Mouse (Mus musculus) gastrocnemius, postnatal 14 days (tissue): ENCODE data around the gene Aarsd1. TPM values are rescaled to one million over a fixed set of nuclear protein-coding genes. Genes with fewer than 3 reads are reported as not detected.
"Not testable (repeated sequence)": the region's sequence is repeated elsewhere in the genome, so short reads cannot be mapped to it uniquely, and the experiment has no call there.

ENCODE experiments used
- DNase-seq: peaks from one replicate; pipeline ENCODE4 v3.0.0; 2021; ENCODE audit warnings: mixed read lengths
- intact Hi-C: fragments of 180-260 bp; cut with DNase I; formaldehyde crosslinking; loops from one replicate; pipeline ENCODE4 v1.15.1; 2025; ENCODE audit warnings: low total_unique reads
- total RNA-seq, 2 experiments: library from RNA; stranded (reverse); gene quantifications; 2 replicates each; pipeline ENCODE4 v1.2.3; 2021

Aarsd1 gene
- total RNA-seq, 2 experiments from 2014 or later = 16.4 to 17.4 TPM

DNA sequence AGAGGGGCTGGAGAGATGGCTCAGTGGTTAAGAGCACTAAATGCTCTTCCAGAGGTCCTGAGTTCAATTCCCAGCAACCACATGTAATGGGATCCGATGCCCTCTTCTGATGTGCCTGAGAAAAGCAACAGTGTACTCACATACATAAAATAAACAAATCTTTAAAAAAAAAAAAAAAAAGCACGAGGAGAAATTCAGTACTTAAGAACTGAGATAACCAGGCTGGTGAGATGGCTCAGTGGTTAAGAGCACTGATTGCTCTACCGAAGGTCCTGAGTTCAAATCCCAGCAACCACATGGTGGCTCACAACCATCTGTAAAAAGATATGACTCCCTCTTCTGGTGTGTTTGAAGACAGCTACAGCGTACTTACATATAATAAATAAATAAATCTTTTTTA lies 32.2 kb upstream of the Aarsd1 start:
- DNase-seq, intact Hi-C loops: not testable (repeated sequence)

GRCm38 (mm10) chr11:101448899-101449298 lies 31.5 kb upstream of the Aarsd1 start:
- intact Hi-C loops = no loop called here
- no peak for DNase-seq

GRCm38 (mm10) chr11:101448274-101448746 lies 30.9 kb upstream of the Aarsd1 start, which contains the start of gene Ifi35:
Gene Ifi35 (plus strand): TSS chr11:101448407.
- DNase-seq = peak; percentile 75
- intact Hi-C loops = no loop called here

DNA sequence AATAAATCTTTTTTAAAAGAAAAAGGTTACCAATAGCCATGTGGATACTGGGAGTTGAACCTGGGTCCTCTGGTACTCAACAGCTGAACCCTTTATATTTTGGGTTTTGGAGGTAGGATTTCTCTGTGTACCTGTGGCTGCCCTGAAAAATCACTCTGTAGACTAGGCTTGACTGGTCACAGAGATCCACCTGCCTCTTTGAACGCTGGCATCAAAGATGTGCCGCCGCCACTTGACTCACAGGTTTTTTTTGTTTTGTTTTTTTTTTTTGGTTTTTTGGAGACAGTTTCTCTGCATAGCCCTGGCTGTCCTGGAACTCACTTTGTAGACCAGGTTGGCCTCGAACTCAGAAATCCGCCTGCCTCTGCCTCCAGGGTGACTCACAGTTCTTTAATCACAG lies 30.4 kb upstream of the Aarsd1 start:
- intact Hi-C loops = no loop called here
- no peak for DNase-seq

DNA sequence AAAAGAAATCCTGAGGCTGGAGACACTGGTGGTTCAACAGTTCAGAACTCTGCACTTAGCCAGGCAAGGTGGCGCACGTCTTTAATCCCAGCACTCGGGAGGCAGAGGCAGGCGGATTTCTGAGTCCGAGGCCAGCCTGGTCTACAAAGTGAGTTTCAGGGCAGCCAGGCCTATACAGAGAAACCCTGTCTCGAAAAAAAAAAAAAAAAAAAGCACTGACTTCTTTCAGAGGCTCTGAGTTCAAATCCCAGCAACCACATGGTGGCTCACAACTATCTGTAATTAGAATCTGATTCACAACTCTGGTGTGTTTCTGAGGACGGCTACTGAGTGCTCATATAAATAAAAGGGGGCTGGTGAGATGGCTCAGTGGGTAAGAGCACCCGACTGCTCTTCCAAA lies 29.4 kb upstream of the Aarsd1 start:
- intact Hi-C loops = not testable (repeated sequence)

GRCm38 (mm10) chr11:101446319-101446718 lies 28.9 kb upstream of the Aarsd1 start:
- intact Hi-C loops = no loop called here
- DNase-seq = no peak

More for the DNA sequence above, 29.4 kb upstream of the Aarsd1 start:
- DNase-seq = not testable (repeated sequence)

DNA sequence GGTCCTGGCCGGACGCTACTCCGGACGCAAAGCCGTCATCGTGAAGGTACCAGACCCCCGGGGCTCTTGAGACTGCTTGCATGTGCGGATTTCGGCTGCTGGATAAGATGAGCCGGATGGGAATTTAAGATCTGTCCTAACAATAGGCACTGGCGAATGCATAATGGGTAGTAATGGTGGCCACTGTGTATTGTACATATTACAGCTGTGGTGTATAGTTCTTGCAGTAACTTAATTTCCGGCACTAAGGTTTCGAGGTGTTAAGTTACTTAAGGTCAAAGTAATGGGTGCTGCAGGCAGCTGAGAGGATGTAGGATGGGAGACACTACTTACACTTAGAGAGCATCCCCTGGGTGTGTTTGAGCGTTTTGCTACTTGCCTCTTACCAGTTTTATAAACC lies 25.3 kb upstream of the Aarsd1 start:
- intact Hi-C loops = no loop called here
- no peak for DNase-seq

GRCm38 (mm10) chr11:101442127-101442693 lies 24.8 kb upstream of the Aarsd1 start, which contains the start of gene Rpl27:
Gene Rpl27 (plus strand): TSS chr11:101442298.
- DNase-seq = peak; percentile 97
- intact Hi-C loops = no loop called here

- intact Hi-C loops, DNase-seq: not testable (repeated sequence)
Measured at GRCm38 (mm10) chr11:101441450-101442126, 24.2 kb upstream of the Aarsd1 start.

GRCm38 (mm10) chr11:101438006-101438405 lies 20.6 kb upstream of the Aarsd1 start:
- DNase-seq, intact Hi-C loops: not testable (repeated sequence)

- intact Hi-C loops = no loop called here
Measured at GRCm38 (mm10) chr11:101436916-101437315, 19.5 kb upstream of the Aarsd1 start.

GRCm38 (mm10) chr11:101435831-101436230 lies 18.4 kb upstream of the Aarsd1 start:
- intact Hi-C loops = no loop called here

More at GRCm38 (mm10) chr11:101436916-101437315, 19.5 kb upstream of the Aarsd1 start:
- no peak for DNase-seq

GRCm38 (mm10) chr11:101433396-101433795 lies 16.0 kb upstream of the Aarsd1 start:
- DNase-seq = no peak
- intact Hi-C loops = no loop called here

More at GRCm38 (mm10) chr11:101435831-101436230, 18.4 kb upstream of the Aarsd1 start:
- no peak for DNase-seq

DNA sequence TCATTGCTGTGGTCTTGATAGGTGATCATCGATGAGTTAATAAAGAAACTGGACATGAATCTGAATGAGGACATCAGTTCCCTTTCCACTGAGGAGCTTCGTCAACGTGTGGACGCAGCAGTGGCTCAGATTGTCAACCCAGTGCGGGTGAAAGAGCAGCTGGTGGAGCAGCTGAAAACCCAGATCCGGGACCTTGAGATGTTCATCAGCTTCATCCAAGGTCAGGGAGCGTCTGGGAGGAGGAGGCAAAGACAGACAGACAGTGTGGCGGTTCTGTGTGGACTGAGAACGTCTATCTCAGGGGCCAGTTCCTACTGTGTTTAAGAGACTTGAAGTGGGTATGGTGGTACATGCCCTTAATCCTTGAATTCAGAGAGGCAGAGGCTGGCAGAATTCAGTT lies 13.9 kb upstream of the Aarsd1 start:
- intact Hi-C loops = no loop called here
- no peak for DNase-seq

DNA sequence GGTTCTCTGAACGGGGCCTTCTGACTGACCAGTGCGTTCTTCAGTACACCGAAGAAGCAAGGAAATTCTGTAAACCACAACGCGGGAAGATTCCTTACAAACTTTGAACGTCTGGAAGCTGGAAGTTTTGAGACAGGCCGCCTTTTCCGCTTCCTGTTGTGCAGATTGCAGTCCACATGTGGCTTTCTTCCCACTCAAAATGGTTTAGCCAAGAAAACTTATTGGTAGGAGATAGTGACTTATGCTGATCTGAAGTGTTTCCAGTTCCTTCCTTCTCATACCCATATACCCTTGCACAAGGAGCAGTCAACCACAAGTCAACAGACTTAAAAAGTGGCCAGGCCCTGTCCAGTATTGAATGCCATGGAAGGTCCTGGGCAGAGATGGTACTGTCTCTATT lies 8.8 kb upstream of the Aarsd1 start:
- intact Hi-C loops = no loop called here
- no peak for DNase-seq

DNA sequence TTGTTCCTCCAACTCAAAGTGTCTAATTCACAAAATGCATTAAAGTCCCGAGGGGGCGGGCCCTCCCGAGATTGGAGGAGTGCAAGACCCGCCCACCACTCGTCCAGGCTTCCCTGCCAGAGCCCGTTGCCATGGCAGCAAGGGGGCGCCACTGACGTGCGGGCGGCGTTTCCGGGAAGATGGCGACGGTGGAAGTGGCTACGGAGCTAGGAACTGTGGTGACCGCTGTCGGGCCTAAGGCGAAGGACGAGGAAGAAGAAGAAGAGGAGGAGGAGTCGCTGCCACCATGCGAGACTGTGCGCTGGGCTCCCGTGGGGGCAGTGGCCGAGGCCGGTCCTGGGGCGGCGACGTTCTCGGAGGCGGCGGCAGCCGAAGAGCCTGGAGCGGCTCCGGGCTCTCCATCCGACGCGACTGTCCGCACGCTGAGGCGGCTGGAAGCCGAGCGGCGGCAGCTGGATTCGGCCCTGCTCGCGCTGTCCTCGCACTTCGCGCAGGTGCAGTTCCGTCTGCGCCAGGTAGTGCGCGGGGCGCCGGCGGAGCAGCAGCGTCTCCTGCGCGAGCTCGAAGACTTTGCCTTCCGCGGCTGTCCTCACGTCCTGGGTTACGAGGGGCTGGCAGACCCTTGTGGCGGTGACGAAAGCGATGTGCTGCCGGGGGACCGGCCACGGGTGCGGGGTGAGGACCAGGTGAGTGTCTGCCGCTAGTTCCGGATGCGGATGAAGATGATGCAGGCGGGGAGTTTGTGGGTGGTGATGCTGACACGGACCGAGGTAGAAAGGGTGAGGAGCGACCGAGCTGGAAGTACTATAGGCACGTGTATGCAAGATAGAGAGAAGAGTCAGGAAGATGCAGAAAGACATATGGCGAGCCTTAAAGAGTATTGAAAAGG lies 7.8 kb upstream of the Aarsd1 start, which contains the start of the genes Rundc1 and Ptges3l:
TSS of gene Rundc1 (plus strand) at position 161 of the 889 bp plus-strand sequence.
TSS of gene Ptges3l (minus strand) at position 409 of the 889 bp plus-strand sequence.
- DNase-seq = peak; percentile 99

GRCm38 (mm10) chr11:101424105-101424851 lies 6.9 kb upstream of the Aarsd1 start, which contains the start of gene Gm27029:
Gene Gm27029 (minus strand): TSS chr11:101424796.
- peak; percentile 19 for DNase-seq
- intact Hi-C loops = no loop called here

More for the DNA sequence above, 7.8 kb upstream of the Aarsd1 start, which contains the start of the genes Rundc1 and Ptges3l:
- intact Hi-C loops = no loop called here

GRCm38 (mm10) chr11:101420148-101420547 lies 2.7 kb upstream of the Aarsd1 start:
- DNase-seq = no peak
- intact Hi-C loops = no loop called here

GRCm38 (mm10) chr11:101419610-101420009 lies 2.2 kb upstream of the Aarsd1 start:
- intact Hi-C loops = no loop called here
- DNase-seq = no peak
